ENCODE assay signal across 17 mouse cellular contexts in genomic region chr15:62673410-62673809, GRCm38 (mm10).
A peak's percentile ranks its signal among the peaks of the same experiment; 100 is the strongest.
DNase-seq lines count a peak whose midpoint lies in the region; ATAC-seq and TF ChIP-seq lines count a peak whose summit lies in the region.
"Had no signal": no experiment of that assay in that cellular context is flagged by ENCODE, and none has a peak within 500 bp of the region (broad histone marks: within the 10 kb centered on the region; RNA-seq: fewer than 3 reads in every experiment).

No protein-coding gene starts in this region.

- peak; percentile 85 for DNase-seq in forebrain, embryonic 14.5 days (ENCODE audit: low spot score)
- DNase-seq in forebrain, embryonic 11.5 days (ENCODE audit: low spot score) = no peak
- DNase-seq in left cerebral cortex, postnatal 25 days (ENCODE audit: low spot score in 2 of 2) = peak; percentile 3 to 34
- no peak for DNase-seq in left cerebral cortex, adult 11 months (ENCODE audit: low spot score)
- peak; percentile 2 to 3 for DNase-seq in right cerebral cortex, adult 2 months (ENCODE audit: low spot score in 2 of 2)
- DNase-seq in right cerebral cortex, postnatal 25 days = no peak
- DNase-seq in hindbrain, postnatal 0 days (ENCODE audit: low spot score) = peak; percentile 71
- no peak for DNase-seq in liver, postnatal 0 days
- DNase-seq: adrenal gland, postnatal 14 days; B cell, adult 2 months; gastrocnemius, adult 2 months; heart, postnatal 36 days; kidney, adult 11 months; kidney, postnatal 14 days; layer of hippocampus, postnatal 36 days had no signal

- WGBS in forebrain, embryonic 14.5 days = 21% methylated on average over 4 of the region's 4 CpGs
- 85% methylated on average over 4 of the region's 4 CpGs for WGBS in forebrain, embryonic 11.5 days
- WGBS in hindbrain, postnatal 0 days = 30% methylated on average over 4 of the region's 4 CpGs
- 79% methylated on average over 4 of the region's 4 CpGs for WGBS in liver, postnatal 0 days (ENCODE audit: insufficient replicate concordance)

- H3K4me2 ChIP-seq in forebrain, embryonic 14.5 days (ENCODE audit: low read length) = no peak overlapping the region
- H3K4me2 ChIP-seq in forebrain, embryonic 11.5 days (ENCODE audit: low read depth, low read length, severe bottlenecking) = no peak overlapping the region
- no peak overlapping the region for H3K4me2 ChIP-seq in hindbrain, postnatal 0 days (ENCODE audit: low read depth, low read length)
- H3K4me2 ChIP-seq in liver, postnatal 0 days (ENCODE audit: low read depth, low read length) = no peak overlapping the region
- H3K4me2 ChIP-seq: midbrain, embryonic 11.5 days had no signal

- no peak for TF ChIP-seq CTCF in hindbrain, postnatal 0 days (IDR thresholded peaks at IDR 0.05; ENCODE audit: low read depth)
- TF ChIP-seq CTCF in liver, postnatal 0 days (IDR thresholded peaks at IDR 0.05; ENCODE audit: low read depth) = no peak

- H3K4me1 ChIP-seq in forebrain, embryonic 14.5 days (ENCODE audit: control insufficient read depth, insufficient read depth, low read length) = no peaks in the 10 kb centered on the region
- H3K4me1 ChIP-seq in forebrain, embryonic 11.5 days (replicated peaks; ENCODE audit: control insufficient read depth, insufficient read depth, low read length) = no peaks in the 10 kb centered on the region
- H3K4me1 ChIP-seq in hindbrain, postnatal 0 days (ENCODE audit: insufficient read depth, low read length) = no peaks in the 10 kb centered on the region
- no peaks in the 10 kb centered on the region for H3K4me1 ChIP-seq in liver, postnatal 0 days (ENCODE audit: insufficient read depth)
- H3K4me1 ChIP-seq: heart, embryonic 10.5 days had no signal

- H3K27me3 ChIP-seq in forebrain, embryonic 14.5 days (replicated peaks; ENCODE audit: control insufficient read depth, insufficient read depth, low read length) = no peaks in the 10 kb centered on the region
- no peaks in the 10 kb centered on the region for H3K27me3 ChIP-seq in forebrain, embryonic 11.5 days (ENCODE audit: control insufficient read depth, insufficient read depth, low read length)
- H3K27me3 ChIP-seq in hindbrain, postnatal 0 days (ENCODE audit: insufficient read depth, low read length) = no peaks in the 10 kb centered on the region
- no peaks in the 10 kb centered on the region for H3K27me3 ChIP-seq in liver, postnatal 0 days (ENCODE audit: insufficient read depth, low read length)

- ATAC-seq in forebrain, embryonic 14.5 days = peak; percentile 80
- ATAC-seq in forebrain, embryonic 11.5 days (replicated peaks; ENCODE audit: low FRiP score) = no peak
- ATAC-seq in hindbrain, postnatal 0 days = peak; percentile 68
- no peak for ATAC-seq in liver, postnatal 0 days

- H3K36me3 ChIP-seq in forebrain, embryonic 14.5 days (ENCODE audit: control insufficient read depth, insufficient read depth, low read length) = no peaks in the 10 kb centered on the region
- H3K36me3 ChIP-seq in forebrain, embryonic 11.5 days (ENCODE audit: control insufficient read depth, insufficient read depth, low read length) = no peaks in the 10 kb centered on the region
- H3K36me3 ChIP-seq in hindbrain, postnatal 0 days (ENCODE audit: insufficient read depth, low read length) = no peaks in the 10 kb centered on the region
- H3K36me3 ChIP-seq in liver, postnatal 0 days (replicated peaks; ENCODE audit: insufficient read depth, low read length) = no peaks in the 10 kb centered on the region
- H3K36me3 ChIP-seq: heart, embryonic 10.5 days had no signal

- no peak overlapping the region for H3K9ac ChIP-seq in forebrain, embryonic 14.5 days (ENCODE audit: low read length)
- no peak overlapping the region for H3K9ac ChIP-seq in forebrain, embryonic 11.5 days (ENCODE audit: low read length)
- H3K9ac ChIP-seq in hindbrain, postnatal 0 days (replicated peaks; ENCODE audit: low read length) = no peak overlapping the region
- H3K9ac ChIP-seq in liver, postnatal 0 days (replicated peaks) = no peak overlapping the region

- H3K4me3 ChIP-seq in forebrain, embryonic 14.5 days (ENCODE audit: low read depth, low read length) = no peak overlapping the region
- H3K4me3 ChIP-seq in forebrain, embryonic 11.5 days (ENCODE audit: low read depth, low read length) = no peak overlapping the region
- no peak overlapping the region for H3K4me3 ChIP-seq in hindbrain, postnatal 0 days (ENCODE audit: low read length)
- H3K4me3 ChIP-seq in liver, postnatal 0 days (ENCODE audit: low read depth, low read length) = no peak overlapping the region
- H3K4me3 ChIP-seq: gastrocnemius, adult 2 months; heart, embryonic 10.5 days had no signal

- H3K9me3 ChIP-seq in forebrain, embryonic 14.5 days (replicated peaks; ENCODE audit: control insufficient read depth, low read length) = no peaks in the 10 kb centered on the region
- no peaks in the 10 kb centered on the region for H3K9me3 ChIP-seq in forebrain, embryonic 11.5 days (ENCODE audit: control insufficient read depth, low read length)
- H3K9me3 ChIP-seq in hindbrain, postnatal 0 days (ENCODE audit: low read length) = no peaks in the 10 kb centered on the region
- no peaks in the 10 kb centered on the region for H3K9me3 ChIP-seq in liver, postnatal 0 days (ENCODE audit: low read length)
- H3K9me3 ChIP-seq: heart, embryonic 10.5 days had no signal

- no peak for TF ChIP-seq EP300 in liver, postnatal 0 days (IDR thresholded peaks at IDR 0.05; ENCODE audit: low read depth)

- H3K27ac ChIP-seq in forebrain, embryonic 14.5 days (ENCODE audit: low read depth, low read length) = no peak overlapping the region
- H3K27ac ChIP-seq in forebrain, embryonic 11.5 days (ENCODE audit: low read depth, low read length) = no peak overlapping the region
- no peak overlapping the region for H3K27ac ChIP-seq in hindbrain, postnatal 0 days
- no peak overlapping the region for H3K27ac ChIP-seq in liver, postnatal 0 days (ENCODE audit: low read depth)
- H3K27ac ChIP-seq: gastrocnemius, adult 2 months; heart, embryonic 10.5 days had no signal

- intact Hi-C loops in left cerebral cortex, postnatal 25 days (cut with DNase I) = no loop called here

Comparison
In these comparisons a context has a peak if more than half of its experiments do, and no peak if none do; other contexts are left out.
1. ATAC-seq: peak in forebrain, embryonic 14.5 days (single experiment) and hindbrain, postnatal 0 days (single experiment); none in forebrain, embryonic 11.5 days (single experiment) and liver, postnatal 0 days (single experiment).
2. DNase-seq: peak in forebrain, embryonic 14.5 days (single experiment), left cerebral cortex, postnatal 25 days (2 of 2), right cerebral cortex, adult 2 months (2 of 2) and hindbrain, postnatal 0 days (single experiment); none in forebrain, embryonic 11.5 days (single experiment), left cerebral cortex, adult 11 months (single experiment), right cerebral cortex, postnatal 25 days (single experiment) and liver, postnatal 0 days (single experiment).